Mouse (Mus musculus) ZHBTc4 (cell line): ENCODE measurements around the gene Mettl16.

Experiments used
- DNase-seq: peaks from one replicate; pipeline ENCODE4 v3.0.0-alpha.2; 2011; ENCODE audit warnings: low read depth, low spot score

The Mettl16 gene

DNA sequence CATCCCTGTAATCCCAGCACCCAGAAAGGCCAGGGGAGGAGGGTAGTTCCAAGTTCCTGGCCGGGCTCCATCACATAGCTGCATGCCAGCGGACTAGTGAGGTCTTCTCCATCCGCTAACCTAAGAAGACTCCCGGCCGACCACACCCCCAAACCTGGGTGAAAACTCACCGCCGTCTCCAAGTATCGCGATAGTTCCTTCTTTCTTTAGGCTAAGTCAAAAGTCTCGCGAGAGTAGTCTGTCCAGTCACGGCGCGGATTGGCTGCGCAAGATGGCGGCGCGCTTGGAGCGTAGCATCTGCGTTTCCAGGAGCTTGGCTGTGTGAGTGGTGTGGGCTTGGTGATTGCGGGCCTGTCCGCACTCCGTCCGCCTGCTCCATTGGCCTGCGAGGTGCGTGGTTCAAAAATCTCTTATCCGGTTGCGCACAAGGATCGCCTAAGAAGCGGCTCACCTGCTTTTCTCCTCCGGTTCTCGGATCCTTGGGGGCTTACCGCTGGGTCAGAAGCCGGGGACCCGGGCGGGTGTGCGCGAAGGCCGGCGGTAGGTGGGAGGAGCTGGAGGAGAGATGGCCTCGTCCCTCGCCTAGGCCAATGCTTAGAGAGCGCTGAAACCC is at the start of gene Mettl16:
Gene Mettl16 (plus strand): TSS at position 236 of the 613 bp plus-strand sequence.
- DNase-seq, result peak; percentile 98

DNA sequence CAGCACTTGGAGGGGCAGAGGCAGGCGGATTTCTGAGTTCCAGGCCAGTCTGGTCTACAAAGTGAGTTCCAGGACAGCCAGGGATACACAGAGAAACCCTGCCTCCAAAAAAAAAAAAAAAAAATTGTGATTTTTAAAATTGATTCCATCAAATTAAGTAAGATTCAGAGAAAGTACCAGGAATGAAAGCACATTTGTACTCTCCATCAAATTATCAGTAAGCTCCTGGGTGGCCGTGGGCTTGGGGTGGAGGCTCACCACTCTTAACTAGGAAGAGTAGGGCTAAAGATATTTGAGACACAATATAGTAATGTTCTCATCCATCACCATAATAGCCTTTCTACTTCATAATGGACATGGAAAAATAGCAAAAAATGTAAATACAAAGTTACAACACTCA is 49.5 kb upstream of the Mettl16 start:
- DNase-seq, result no peak

GRCm38 (mm10) chr11:74721971-74722370 is 48.7 kb upstream of the Mettl16 start:
- DNase-seq, result no peak

GRCm38 (mm10) chr11:74723357-74724234 is 47.0 kb upstream of the Mettl16 start:
- DNase-seq, result peak; percentile 96

- peak; percentile 96 for DNase-seq
These were observed 46.3 kb upstream of the Mettl16 start, which contains the start of gene Pafah1b1 for GRCm38 (mm10) chr11:74724235-74724791. Gene Pafah1b1, minus strand, starts transcription at chr11:74724670.

DNA sequence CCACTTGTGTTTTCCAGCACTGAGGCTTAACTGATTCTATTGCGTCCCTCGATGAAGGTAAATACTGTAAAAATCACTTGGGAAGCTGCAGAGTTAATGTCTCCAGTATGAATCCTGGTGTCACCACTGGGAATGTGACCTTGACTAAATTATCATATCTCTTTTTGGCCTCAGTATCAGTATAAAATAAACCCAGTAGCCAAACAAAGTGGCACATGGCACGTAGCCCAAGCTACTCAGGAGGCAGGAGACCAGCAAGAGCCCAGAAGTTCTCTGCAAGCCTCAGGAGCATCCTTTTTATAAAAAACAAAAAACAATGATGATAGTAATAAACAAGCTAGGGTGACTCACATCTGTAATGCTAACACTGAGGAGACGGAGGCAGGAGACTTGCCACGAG is 45.4 kb upstream of the Mettl16 start:
- no peak for DNase-seq

- no peak for DNase-seq
These were observed 35.7 kb upstream of the Mettl16 start for GRCm38 (mm10) chr11:74734917-74735316.

DNA sequence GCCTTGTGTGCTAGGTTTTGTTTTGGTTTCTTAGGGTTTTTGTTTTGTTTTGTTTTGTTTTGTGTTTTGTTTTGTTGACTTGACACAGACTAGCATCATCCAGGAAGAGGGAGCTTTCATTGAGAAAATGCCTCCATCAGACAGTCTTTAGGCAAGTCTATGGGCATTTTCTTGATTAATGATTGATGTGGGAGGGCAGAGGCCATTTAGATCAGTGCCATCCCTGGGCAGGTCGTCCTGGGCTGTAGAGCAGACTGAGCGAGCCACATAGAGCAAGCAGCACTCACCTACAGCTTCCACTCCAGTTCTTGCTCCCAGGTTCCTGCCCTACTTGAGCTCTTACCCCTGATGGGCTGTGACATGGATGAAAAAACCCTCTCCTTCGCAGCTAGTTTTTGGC is 32.8 kb upstream of the Mettl16 start:
- no peak for DNase-seq

GRCm38 (mm10) chr11:74748022-74748421 is 22.6 kb upstream of the Mettl16 start:
- no peak for DNase-seq

DNA sequence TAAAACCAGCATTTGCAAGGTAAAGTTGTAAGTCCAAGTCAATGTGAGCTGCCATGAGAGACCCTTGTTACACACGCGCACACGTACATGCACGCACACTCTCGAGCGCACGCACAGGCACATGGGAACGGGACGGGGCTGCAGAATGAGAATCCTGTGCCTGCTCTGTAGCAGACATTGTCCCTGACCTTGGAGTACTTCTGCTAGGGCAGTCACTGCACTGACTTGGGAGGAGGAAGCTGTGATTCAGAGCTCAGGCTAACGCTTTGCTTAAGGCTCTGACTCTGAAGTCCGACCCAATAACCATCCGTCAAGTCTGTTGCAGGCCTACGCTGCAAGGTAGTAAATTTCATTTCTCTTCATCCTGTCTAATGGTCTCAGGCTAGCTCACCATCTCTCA is 21.4 kb upstream of the Mettl16 start:
- DNase-seq, result peak; percentile 30

- DNase-seq, result no peak
These were observed 19.8 kb upstream of the Mettl16 start for GRCm38 (mm10) chr11:74750662-74751351.

- no peak for DNase-seq
These were observed 19.1 kb upstream of the Mettl16 start for GRCm38 (mm10) chr11:74751352-74752066.

DNA sequence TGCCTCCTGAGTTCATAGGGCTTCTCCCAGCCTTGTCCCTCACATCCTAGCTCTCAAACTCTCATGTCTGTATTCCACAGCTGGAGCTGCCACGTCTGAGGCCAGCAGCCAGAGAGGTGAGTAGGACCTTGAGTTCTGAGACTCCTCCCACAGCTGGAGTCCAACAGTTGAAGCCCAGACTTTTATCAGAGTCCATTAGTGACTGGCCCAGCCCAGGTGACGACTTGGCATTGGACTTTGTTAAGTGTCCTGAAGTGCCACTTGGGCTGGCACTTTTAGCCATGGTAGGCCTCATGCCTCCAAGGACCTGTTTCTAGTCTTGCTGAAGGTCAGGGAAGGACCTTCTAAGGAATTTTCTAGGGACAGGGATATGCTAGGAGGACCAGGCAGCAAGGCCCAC is 14.0 kb upstream of the Mettl16 start:
- DNase-seq, result no peak

DNA sequence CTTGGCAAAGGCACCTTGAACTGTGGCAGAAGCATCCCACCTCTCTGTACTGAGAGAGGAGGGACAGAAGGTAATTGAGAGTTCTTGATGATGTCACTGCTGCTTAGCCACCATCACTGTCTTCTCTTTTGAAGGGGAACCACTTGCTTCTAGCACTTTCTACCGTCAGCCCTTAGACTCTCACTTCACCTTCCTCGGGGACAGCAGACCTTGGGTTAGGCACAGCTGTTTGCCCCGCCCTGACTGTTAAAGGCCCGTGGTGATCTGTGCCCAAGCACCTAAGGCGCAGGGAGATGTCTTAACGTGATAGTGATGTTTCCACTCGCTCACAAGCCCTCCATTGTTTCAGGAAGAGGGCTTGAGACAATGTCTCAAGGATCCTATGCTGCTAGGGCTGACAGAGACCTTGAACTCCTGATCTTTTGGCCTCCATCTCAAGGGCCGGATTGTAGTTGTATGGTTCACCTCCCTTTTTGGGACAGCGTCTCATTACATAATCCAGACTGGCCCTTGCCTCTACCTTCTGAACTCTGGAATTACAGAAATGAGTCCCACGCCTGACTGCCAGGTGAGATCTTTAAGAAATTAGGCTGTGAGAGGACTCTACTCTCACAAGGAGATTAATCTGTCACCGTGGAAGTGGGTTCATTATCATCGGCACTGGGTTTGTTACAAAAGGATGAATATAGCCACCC is 9.5 kb upstream of the Mettl16 start:
- DNase-seq, result peak; percentile 63

GRCm38 (mm10) chr11:74763960-74764625 is 6.5 kb upstream of the Mettl16 start:
- DNase-seq, result peak; percentile 48

DNA sequence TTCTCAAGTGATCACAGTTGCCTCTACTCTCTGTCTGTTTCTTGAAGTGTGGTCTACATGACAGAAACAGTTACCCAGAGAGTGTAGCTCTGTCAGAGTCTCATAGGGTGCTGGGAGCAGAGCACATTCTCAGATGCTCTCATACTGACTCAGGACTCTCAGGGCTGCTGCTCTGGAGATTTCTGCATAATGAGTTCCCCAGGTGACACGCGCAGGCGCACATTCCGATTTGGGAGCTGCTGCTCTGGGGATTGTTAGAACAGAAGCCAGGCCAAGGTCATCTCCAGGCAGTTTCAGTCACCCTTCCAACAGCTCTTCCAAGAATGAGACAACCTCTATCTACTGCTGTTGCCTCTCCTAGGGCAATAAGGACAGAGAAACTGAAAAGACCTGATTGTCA is 3.2 kb upstream of the Mettl16 start:
- DNase-seq, result peak; percentile 77

GRCm38 (mm10) chr11:74768045-74768444 is 2.6 kb upstream of the Mettl16 start:
- peak; percentile 81 for DNase-seq

GRCm38 (mm10) chr11:74770037-74770436 is 593 bp upstream of the Mettl16 start:
- DNase-seq, result peak; percentile 28

- peak; percentile 44 for DNase-seq
These were observed 604 bp downstream of the Mettl16 start for GRCm38 (mm10) chr11:74771234-74771633.

DNA sequence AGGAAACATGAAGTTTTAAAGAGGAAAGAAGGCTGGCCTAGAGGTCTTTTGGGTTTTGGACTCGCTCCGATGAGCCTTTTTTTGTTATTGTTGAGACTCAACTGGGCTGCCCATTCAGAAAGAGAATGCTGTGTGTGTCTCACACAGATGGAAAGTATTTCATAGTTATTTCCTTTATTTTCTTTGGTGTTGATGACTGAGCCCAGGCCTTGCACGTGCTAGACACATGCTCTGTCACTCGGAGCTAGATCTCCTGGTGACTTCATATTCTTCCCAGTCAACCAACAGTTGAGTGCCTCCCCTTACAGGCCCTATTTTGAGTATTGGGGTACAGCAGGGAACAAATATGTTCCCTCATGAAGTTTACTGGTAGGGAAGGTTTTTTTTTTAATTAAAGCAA is 1.0 kb downstream of the Mettl16 start:
- no peak for DNase-seq
